Mouse (Mus musculus): ENCODE measurements at regions not wholly inside any gene's neighbourhood (a gene's known extent, or its start where the extent isn't known, plus 50 kb on each side); places are given as distances from the start of the nearest gene placed in this dataset.

GRCm38 (mm10) chr5:119944371-119944770, 111.9 kb downstream of the Tbx5 start:
- no peak for DNase-seq (ENCODE audit: low spot score in 2 of 2)

GRCm38 (mm10) chr5:119948399-119948798, 115.9 kb downstream of the Tbx5 start:
- DNase-seq (ENCODE audit: low spot score in 2 of 2), result no peak

DNA sequence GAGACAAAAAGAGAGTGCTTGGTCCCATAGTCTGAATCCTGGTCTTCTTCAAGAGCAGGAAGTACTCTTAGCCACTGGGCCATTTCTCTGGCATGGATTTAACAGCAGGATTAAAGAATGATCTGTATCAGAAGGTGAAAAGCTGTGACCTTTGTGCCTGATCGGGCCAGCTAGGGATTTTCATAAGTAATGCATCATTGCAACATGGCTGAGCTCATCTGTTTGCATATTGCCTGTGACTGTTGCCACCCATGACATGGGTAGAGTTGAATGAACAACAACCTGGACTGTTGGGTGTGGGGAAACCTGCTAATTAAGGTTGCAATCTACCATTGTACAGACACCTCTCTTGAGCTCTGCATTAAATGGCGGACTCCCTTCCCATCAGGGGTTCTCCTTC, 119.6 kb downstream of the Tbx5 start:
- DNase-seq (ENCODE audit: low spot score in 2 of 2), result no peak

DNA sequence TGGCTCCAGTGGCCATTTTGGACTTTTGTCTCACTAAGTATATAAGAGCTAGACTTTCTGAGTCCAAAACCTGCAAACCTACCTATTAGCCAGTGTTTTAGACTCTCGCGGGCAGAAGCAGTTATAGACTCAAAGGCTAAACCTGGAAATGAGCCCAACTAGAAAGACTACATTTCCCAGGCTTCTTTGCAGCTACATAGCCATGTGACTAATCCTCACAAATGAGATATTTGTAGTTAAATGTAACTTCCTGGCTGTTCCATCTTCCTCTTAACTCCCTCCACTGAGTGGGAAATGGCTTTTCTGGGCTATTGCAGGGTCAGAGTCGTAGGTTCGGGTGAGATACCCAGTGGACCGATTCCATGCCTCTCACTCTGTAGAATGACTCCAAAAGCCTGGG, 120.7 kb downstream of the Tbx5 start:
- DNase-seq (ENCODE audit: low spot score in 2 of 2), result no peak

DNA sequence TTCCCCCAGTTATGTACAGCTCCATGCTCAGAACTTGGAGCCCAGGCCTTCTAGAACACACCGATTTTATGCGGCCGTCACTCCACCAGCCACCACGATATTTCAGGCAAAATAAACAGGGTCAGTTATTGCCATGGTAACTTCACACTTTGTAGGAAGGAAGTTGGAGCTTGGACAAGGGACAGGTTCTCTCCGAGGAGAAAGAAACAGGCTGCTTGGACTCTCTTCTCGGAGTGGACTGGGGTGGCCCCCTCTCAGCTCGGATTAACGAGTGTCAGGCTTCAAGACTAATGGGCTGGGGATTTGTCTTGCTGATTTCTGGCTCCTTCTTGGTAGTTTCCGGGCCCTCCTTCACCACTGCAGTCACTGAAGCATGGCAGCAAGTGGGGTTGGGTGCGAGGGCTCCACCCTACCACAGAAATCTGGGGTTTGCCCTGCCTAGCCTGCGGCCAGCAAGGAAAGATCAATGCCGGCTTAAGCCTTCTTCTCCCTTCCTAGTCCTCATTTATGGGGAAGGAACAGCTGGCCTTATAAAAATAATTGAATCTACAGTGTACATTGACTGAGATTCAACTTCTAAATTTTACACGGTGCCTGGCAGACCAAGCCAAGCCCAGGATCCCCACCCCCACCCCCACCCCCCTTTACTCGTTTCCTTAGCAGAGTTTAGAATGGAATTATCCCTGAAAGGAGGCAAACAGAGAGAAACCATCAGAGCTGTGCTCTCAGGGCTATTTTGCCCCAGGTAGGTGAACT, 121.5 kb downstream of the Tbx5 start:
- no peak for DNase-seq (ENCODE audit: low spot score in 2 of 2)

GRCm38 (mm10) chr5:119958942-119959341, 126.5 kb downstream of the Tbx5 start:
- no peak for DNase-seq (ENCODE audit: low spot score in 2 of 2)

- no peak for DNase-seq (ENCODE audit: low spot score in 2 of 2)
Observed at GRCm38 (mm10) chr5:119964751-119965150, 132.3 kb downstream of the Tbx5 start.

DNA sequence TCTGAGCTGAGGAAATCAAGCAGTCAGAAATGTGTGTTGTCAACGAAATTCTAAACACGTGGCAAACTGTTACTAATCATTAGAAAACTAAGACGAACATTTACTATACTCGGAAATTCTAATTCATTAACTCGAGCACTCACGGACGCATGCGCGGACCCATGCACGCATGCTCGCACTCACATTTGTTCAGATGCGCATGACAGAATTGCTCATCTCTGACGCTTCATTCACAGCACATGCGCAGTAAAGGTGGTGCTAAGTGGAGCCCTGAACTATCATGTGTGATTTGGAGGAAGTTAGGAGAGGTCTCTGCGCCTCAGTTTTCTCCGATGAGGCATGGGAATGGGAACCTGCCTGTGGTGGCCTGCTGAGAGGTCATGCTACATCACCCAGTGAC, 138.8 kb downstream of the Tbx5 start:
- DNase-seq (ENCODE audit: low spot score in 2 of 2), result no peak

DNA sequence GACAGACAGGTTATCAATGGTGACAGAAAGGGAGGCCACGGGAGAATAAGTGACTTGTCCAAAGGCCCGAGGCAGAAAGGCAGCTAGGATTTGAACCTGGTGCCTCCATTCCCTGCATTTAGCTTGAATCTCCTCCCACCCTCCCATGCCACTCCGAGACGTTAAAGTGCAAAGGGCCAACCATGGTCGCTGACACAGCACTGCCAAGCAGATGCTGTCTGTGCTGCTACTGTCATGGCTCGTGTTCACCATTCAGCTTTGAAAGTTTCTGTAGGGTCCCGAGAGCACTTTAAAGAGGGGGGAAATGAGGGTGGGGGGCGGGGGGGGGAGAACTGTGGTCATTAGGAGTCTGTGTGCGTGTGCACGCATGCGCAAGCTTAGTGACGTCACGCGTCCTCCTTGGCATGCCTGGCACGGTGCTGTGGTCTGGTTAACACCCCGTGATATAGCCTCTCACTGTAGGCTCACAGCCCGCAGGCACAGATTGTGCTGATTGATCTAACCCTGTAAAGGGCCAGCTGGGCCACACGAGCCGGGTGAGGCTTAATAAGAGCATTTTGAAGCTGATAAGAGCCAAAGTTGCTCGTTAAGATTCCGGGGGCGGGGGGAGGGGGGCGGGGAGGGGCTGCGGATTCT, 140.5 kb downstream of the Tbx5 start:
- DNase-seq (ENCODE audit: low spot score in 2 of 2), result no peak

GRCm38 (mm10) chr5:119978096-119978715, 138.1 kb upstream of the Rbm19 start:
- no peak for DNase-seq (ENCODE audit: low spot score in 2 of 2)

DNA sequence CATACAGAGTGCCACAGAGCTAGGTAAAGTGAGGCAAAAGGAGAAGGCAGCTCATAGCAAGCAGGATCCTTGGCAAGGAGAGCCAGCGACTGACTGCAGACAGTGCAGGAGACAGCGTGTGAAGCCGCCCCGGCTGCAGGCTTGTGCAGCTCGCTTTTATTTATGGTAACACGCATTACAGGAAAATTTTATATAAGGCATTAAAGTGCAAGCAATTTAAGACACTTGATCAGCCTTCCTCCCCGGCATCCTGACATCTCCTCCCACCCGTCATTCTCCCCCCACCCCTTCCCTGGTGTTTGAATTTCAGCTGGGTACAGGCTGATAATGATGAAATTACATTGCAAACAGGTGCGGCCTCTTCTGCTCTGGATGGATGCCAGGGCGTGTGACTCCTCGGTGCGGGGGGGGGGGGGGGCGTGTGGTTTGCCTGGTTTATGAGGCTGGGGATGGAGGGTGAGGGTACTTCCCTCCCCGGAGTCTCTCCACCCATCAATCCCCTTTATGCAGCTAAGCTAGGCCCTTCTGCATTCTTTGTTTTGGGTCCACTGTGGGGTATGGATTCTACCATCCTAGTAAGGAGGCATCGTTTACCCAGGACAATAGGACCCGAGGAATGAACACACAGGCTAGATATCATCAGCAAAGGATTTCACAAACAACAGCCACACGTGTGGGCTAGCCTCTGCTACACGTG, 135.0 kb upstream of the Rbm19 start:
- DNase-seq (ENCODE audit: low spot score in 2 of 2), result no peak

DNA sequence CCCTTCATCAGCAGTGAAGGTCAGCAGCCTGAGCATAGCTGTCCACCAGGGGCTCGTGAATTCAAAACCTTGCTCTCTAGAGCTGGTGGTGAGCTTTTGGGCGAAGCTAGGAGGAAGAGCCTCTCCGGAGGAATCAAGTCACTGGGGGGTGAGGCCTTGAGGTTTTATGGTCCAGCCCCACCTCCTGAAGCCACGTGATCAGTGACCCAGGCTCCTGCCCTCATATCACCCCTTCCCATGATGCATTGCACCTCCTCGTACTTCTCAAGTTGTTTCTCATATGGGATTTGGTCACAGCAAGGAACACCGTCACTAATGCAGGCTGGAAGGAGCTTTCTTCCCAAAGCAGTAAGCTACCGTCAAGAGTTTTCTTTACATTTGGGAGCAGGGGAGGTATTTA, 132.1 kb upstream of the Rbm19 start:
- DNase-seq (ENCODE audit: low spot score in 2 of 2), result no peak

DNA sequence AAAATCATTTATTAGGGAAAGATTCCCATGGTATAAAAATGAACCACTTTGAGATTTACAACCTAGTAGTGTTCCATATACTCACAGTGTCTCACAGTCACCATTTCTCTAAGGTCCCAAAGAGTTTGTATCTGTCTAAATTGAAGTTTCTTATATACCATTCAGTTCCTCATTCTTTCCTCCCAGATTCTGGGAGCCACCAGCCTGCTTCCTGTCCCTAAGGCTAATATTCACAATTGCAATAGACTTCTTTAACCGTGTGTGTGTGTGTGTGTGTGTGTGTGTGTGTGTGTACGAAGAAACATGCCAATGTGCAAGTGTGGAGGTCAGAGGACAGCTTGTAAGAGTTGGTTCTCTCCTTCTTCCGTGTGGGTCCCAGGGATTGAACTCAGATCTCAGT, 124.1 kb upstream of the Rbm19 start:
- DNase-seq (ENCODE audit: low spot score in 2 of 2), result no peak

- no peak for DNase-seq (ENCODE audit: low spot score in 2 of 2)
Observed at GRCm38 (mm10) chr5:119995726-119996125, 120.5 kb upstream of the Rbm19 start.

- DNase-seq (ENCODE audit: low spot score in 2 of 2), result no peak
Observed at GRCm38 (mm10) chr5:120005696-120006469, 110.4 kb upstream of the Rbm19 start.

GRCm38 (mm10) chr5:120007738-120008137, 108.5 kb upstream of the Rbm19 start:
- no peak for DNase-seq (ENCODE audit: low spot score in 2 of 2)

DNA sequence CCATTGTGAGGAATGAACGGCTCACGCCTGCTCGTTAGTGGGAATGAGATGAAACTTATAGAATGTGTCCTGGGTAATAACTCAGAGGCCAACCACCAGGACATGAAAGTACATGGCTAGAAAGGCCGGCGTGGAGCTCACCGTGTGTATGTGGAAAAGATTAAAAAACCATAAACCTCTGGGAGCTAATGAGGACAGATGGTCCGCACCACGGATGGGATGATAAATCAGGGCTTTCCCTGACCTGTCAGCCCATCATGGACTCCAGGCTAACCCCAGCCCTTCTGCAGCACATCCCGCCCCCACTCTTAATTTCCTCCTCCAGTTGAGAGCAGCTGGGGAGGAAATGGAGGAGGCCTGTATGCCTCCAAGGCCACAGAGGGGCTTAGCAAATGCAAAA, 108.0 kb upstream of the Rbm19 start:
- DNase-seq (ENCODE audit: low spot score in 2 of 2), result no peak

GRCm38 (mm10) chr5:120015417-120015816, 100.8 kb upstream of the Rbm19 start:
- no peak for DNase-seq (ENCODE audit: low spot score in 2 of 2)

- peak; percentile 8 to 18 for DNase-seq (ENCODE audit: low spot score in 2 of 2)
Observed at GRCm38 (mm10) chr5:120018126-120018525, 98.1 kb upstream of the Rbm19 start.

DNA sequence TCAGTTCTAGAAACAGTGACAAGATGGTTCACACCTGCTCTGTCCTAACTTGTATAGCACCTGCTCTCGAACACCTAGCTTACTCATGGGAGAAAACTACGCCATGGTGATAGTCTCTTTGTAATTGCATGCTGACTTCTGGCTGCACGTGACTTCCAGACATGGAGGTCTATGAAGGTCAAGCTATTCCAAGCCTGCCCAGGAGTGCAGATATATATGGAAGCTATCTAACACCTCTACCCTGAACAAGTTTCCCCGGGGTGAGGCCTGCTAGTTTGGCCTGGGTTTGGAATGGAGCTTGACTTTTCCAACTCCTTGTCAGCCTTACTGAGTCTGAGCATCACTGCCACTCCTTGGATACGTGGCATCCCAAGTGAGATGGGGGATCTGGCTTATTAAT, 95.5 kb upstream of the Rbm19 start:
- no peak for DNase-seq (ENCODE audit: low spot score in 2 of 2)

GRCm38 (mm10) chr5:120022276-120022675, 94.0 kb upstream of the Rbm19 start:
- no peak for DNase-seq (ENCODE audit: low spot score in 2 of 2)

DNA sequence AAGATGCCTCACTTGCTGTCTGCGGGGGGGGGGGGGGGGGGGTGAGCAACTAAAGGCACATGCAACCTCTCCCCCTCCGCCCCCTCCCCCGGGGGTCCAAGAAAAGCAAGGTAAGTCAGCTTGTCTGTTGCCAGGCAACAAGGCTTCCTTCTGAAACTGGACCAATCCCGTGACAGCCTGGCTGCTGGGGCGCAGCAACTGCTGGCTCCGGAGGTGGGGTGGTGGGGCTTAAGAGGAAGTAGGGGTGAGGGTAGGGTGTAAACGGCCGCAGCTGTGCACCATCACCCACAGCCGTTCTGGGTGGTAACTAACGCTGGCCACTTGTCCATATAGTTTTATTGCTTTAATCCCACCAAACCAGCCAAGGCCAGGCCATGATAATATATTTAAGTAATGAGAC, 92.2 kb upstream of the Rbm19 start:
- peak in 1 of 2 experiments; percentile 2 for DNase-seq (ENCODE audit: low spot score in 2 of 2)
